Mouse (Mus musculus): Measurements from ENCODE around the gene Xrcc4. TPM values are rescaled to one million over a fixed set of nuclear protein-coding genes. Genes with fewer than 3 reads are reported as not detected.

Xrcc4 gene
- polyA plus RNA-seq, 1 experiment from 2014 or later, result 12.2 TPM

DNA sequence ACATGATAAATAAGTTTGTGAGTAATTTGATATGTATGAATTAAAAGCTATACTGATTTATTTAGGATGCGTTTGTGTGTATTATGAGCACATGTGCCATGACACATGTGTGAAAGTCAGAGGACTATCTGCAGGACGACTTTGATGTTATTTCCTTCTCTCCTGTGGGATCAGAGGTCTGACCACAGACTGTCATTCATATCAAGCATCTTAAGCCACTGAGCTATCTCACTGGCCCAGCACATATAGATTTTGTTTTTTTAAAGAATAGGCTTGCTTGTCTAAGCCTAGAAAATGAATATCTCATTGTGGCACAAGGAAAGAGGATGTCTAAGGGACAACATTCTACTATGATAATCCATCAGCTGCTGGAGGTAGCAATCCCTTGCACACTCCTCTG lies 183.3 kb downstream of the Xrcc4 start:
- Histone ChIP-seq H3K9me3 (replicated peaks; ENCODE audit: control insufficient read depth, low read length) (no peaks in the 10 kb centered on the region), H3K36me3 (ENCODE audit: control insufficient read depth, insufficient read depth, low read length) (no peaks in the 10 kb centered on the region), H3K4me1 (ENCODE audit: control insufficient read depth, insufficient read depth, low read length) (no peaks in the 10 kb centered on the region), H3K27ac (ENCODE audit: low read length) (no peak overlapping the region), H3K4me3 (replicated peaks; ENCODE audit: low read length) (no peak overlapping the region), H3K4me2 (ENCODE audit: low read depth, low read length) (no peak overlapping the region), H3K27me3 (ENCODE audit: control insufficient read depth, insufficient read depth, low read length) (no peaks in the 10 kb centered on the region), H3K9ac (ENCODE audit: low read length) (no peak overlapping the region)
- 53% methylated on average over 2 of the region's 2 CpGs for WGBS
- ATAC-seq (ENCODE audit: insufficient read depth, low FRiP score), result no peak

DNA sequence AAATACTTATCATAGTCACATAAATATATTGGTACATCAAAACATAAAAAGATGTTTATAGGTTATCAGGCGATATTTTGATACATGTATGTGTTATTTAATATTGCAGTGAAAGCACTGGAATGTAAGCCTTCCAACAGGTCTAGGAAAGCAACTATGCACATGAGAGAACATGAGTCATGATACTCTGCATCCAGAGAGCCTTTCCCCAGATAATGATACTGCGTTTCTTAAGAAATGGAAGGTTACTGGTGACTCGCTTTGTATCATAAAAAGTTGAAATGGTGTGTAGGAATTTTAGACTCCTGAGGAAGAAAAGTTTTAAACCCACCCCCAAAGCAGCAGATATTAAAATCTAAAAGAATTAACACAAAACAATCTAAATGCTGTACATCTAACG lies 190.3 kb downstream of the Xrcc4 start:
- 88% methylated on average over 4 of the region's 4 CpGs for WGBS
- no peak overlapping the region for H3K4me2 ChIP-seq (ENCODE audit: low read depth, low read length)
- ATAC-seq (ENCODE audit: insufficient read depth, low FRiP score), result no peak
- H3K27ac ChIP-seq (ENCODE audit: low read length), result no peak overlapping the region
- H3K9me3 ChIP-seq (replicated peaks; ENCODE audit: control insufficient read depth, low read length), result no peaks in the 10 kb centered on the region
- no peak overlapping the region for H3K9ac ChIP-seq (ENCODE audit: low read length)
- no peak overlapping the region for H3K4me3 ChIP-seq (replicated peaks; ENCODE audit: low read length)
- no peaks in the 10 kb centered on the region for H3K27me3 ChIP-seq (ENCODE audit: control insufficient read depth, insufficient read depth, low read length)
- H3K36me3 ChIP-seq (ENCODE audit: control insufficient read depth, insufficient read depth, low read length), result no peaks in the 10 kb centered on the region
- H3K4me1 ChIP-seq (ENCODE audit: control insufficient read depth, insufficient read depth, low read length), result no peaks in the 10 kb centered on the region

DNA sequence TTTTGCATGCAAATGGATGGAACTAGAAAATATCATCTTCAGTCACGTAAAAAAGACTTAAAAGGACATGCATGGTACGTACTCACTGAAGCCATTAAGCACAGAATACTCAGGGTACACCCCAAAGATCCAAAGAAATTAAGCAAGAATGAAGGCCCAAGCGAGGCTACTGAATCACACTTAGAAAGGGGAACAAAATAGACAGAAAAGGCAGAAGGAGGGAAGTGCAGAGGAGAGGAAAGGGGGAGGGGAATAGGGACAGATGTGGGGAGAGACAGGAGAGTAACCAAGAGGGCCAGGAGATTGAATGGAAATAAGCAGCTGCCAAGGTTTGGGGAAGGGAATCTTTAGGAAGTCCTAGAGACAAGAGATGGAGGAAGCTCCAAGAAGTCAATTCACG lies 197.3 kb downstream of the Xrcc4 start:
- no peak overlapping the region for H3K4me2 ChIP-seq (ENCODE audit: low read depth, low read length)
- WGBS, result 92% methylated on average over 4 of the region's 4 CpGs
- H3K4me3 ChIP-seq (replicated peaks; ENCODE audit: low read length), result no peak overlapping the region
- no peak overlapping the region for H3K27ac ChIP-seq (ENCODE audit: low read length)
- no peaks in the 10 kb centered on the region for H3K27me3 ChIP-seq (ENCODE audit: control insufficient read depth, insufficient read depth, low read length)
- H3K9me3 ChIP-seq (replicated peaks; ENCODE audit: control insufficient read depth, low read length), result no peaks in the 10 kb centered on the region
- no peak overlapping the region for H3K9ac ChIP-seq (ENCODE audit: low read length)
- no peaks in the 10 kb centered on the region for H3K36me3 ChIP-seq (ENCODE audit: control insufficient read depth, insufficient read depth, low read length)
- ATAC-seq (ENCODE audit: insufficient read depth, low FRiP score), result no peak
- no peaks in the 10 kb centered on the region for H3K4me1 ChIP-seq (ENCODE audit: control insufficient read depth, insufficient read depth, low read length)

DNA sequence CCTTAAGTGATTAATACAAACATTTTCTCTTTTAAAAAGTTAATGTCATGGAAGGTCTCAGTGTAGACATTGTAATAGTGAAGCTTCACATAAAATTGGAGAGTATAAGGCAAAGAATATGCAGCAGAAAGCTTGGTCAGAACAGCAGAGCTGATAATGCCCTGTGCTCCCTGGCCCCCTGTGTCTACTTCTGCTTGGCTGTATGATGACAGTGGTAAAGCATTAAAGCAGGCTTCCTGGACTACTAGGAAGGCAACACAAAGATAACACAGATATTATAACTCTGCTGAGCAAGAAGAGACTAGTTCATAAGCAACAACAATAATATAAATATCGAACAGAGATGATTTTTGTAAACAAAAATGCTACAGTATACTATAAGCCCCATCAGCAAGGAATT lies 199.2 kb downstream of the Xrcc4 start:
- H3K4me2 ChIP-seq (ENCODE audit: low read depth, low read length), result no peak overlapping the region
- no peak overlapping the region for H3K27ac ChIP-seq (ENCODE audit: low read length)
- no peak overlapping the region for H3K9ac ChIP-seq (ENCODE audit: low read length)
- no peaks in the 10 kb centered on the region for H3K4me1 ChIP-seq (ENCODE audit: control insufficient read depth, insufficient read depth, low read length)
- WGBS, result 83% methylated on average over 1 of the region's 1 CpGs
- no peaks in the 10 kb centered on the region for H3K9me3 ChIP-seq (replicated peaks; ENCODE audit: control insufficient read depth, low read length)
- no peaks in the 10 kb centered on the region for H3K36me3 ChIP-seq (ENCODE audit: control insufficient read depth, insufficient read depth, low read length)
- no peak overlapping the region for H3K4me3 ChIP-seq (replicated peaks; ENCODE audit: low read length)
- H3K27me3 ChIP-seq (ENCODE audit: control insufficient read depth, insufficient read depth, low read length), result no peaks in the 10 kb centered on the region
- no peak for ATAC-seq (ENCODE audit: insufficient read depth, low FRiP score)

DNA sequence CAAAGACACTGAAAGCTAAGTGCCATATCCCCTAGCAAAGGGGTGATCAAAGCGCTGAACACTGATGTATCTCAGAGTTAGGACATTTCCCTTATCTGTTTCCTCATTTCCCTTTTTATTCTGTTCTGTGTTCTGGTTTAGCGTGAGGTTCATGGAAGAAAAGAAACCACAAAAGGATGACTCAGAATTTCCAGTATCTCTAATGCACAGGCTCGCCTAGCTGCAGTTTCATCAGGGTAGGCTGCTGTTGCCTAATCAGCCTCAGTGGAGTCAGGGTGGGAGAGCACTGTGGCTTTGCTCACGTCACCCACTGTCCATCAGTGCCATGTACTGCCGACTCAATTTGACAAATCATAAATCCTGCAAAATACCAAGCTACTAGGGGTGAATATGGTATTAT lies 200.3 kb downstream of the Xrcc4 start:
- no peaks in the 10 kb centered on the region for H3K36me3 ChIP-seq (ENCODE audit: control insufficient read depth, insufficient read depth, low read length)
- 62% methylated on average over 5 of the region's 5 CpGs for WGBS
- no peaks in the 10 kb centered on the region for H3K27me3 ChIP-seq (ENCODE audit: control insufficient read depth, insufficient read depth, low read length)
- no peak; the same call in 1 of the 2 replicates for ATAC-seq (ENCODE audit: insufficient read depth, low FRiP score)
- no peaks in the 10 kb centered on the region for H3K9me3 ChIP-seq (replicated peaks; ENCODE audit: control insufficient read depth, low read length)
- H3K9ac ChIP-seq (ENCODE audit: low read length), result no peak overlapping the region
- H3K4me1 ChIP-seq (ENCODE audit: control insufficient read depth, insufficient read depth, low read length), result no peaks in the 10 kb centered on the region
- H3K27ac ChIP-seq (ENCODE audit: low read length), result no peak overlapping the region
- H3K4me3 ChIP-seq (replicated peaks; ENCODE audit: low read length), result no peak overlapping the region
- no peak overlapping the region for H3K4me2 ChIP-seq (ENCODE audit: low read depth, low read length)

DNA sequence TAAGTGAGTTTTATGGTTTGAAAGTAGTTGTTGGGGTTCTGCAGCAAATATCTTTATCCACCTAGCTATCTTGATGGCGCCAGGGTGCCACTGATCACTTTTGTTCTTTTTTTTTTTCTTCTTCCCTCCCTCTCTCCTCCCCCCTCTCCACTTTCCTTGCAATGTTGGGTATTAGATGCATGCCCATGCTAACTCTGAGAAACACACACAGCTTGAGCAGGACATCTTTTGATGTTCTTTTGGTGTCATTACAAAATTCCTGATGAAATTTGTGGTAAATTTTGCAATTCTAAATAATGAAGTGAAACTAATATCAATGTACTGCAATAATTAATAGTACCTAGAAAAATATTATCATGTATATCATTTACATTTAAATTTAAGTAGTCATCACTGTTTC lies 205.9 kb downstream of the Xrcc4 start:
- WGBS, result 78% methylated on average over 1 of the region's 1 CpGs
- no peak for ATAC-seq (ENCODE audit: insufficient read depth, low FRiP score)
- H3K27ac ChIP-seq (ENCODE audit: low read length), result no peak overlapping the region

DNA sequence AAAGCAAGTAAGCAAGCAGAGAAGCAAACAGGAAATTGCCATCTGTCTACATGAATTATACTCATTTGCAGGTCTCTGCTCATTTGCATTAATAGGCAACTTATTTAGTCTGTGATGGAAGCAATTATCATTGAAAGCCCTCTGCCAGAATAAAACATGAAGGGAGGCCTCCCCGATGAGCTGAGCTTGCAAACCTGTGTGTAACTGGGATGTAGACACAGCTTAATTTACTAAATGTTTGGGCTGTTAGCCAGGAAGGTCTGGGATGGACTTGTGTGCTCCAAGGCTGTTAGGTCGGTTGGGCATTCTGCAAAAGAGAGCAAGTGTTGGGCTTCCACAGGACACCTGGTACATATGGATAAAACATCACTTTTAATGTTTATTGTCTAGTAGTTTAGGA lies 208.1 kb downstream of the Xrcc4 start:
- Histone ChIP-seq H3K4me3 (replicated peaks; ENCODE audit: low read length) (no peak overlapping the region), H3K4me2 (ENCODE audit: low read depth, low read length) (no peak overlapping the region), H3K9me3 (replicated peaks; ENCODE audit: control insufficient read depth, low read length) (no peaks in the 10 kb centered on the region), H3K36me3 (ENCODE audit: control insufficient read depth, insufficient read depth, low read length) (no peaks in the 10 kb centered on the region), H3K9ac (ENCODE audit: low read length) (no peak overlapping the region), H3K27ac (ENCODE audit: low read length) (no peak overlapping the region), H3K27me3 (ENCODE audit: control insufficient read depth, insufficient read depth, low read length) (no peaks in the 10 kb centered on the region), H3K4me1 (ENCODE audit: control insufficient read depth, insufficient read depth, low read length) (no peaks in the 10 kb centered on the region)
- no peak for ATAC-seq (ENCODE audit: insufficient read depth, low FRiP score)
- WGBS, result 52% methylated on average over 2 of the region's 2 CpGs

More for the DNA sequence above, 205.9 kb downstream of the Xrcc4 start:
- no peaks in the 10 kb centered on the region for H3K27me3 ChIP-seq (ENCODE audit: control insufficient read depth, insufficient read depth, low read length)
- H3K4me1 ChIP-seq (ENCODE audit: control insufficient read depth, insufficient read depth, low read length), result no peaks in the 10 kb centered on the region
- no peaks in the 10 kb centered on the region for H3K36me3 ChIP-seq (ENCODE audit: control insufficient read depth, insufficient read depth, low read length)
- no peaks in the 10 kb centered on the region for H3K9me3 ChIP-seq (replicated peaks; ENCODE audit: control insufficient read depth, low read length)
- H3K9ac ChIP-seq (ENCODE audit: low read length), result no peak overlapping the region
- no peak overlapping the region for H3K4me2 ChIP-seq (ENCODE audit: low read depth, low read length)
- no peak overlapping the region for H3K4me3 ChIP-seq (replicated peaks; ENCODE audit: low read length)

DNA sequence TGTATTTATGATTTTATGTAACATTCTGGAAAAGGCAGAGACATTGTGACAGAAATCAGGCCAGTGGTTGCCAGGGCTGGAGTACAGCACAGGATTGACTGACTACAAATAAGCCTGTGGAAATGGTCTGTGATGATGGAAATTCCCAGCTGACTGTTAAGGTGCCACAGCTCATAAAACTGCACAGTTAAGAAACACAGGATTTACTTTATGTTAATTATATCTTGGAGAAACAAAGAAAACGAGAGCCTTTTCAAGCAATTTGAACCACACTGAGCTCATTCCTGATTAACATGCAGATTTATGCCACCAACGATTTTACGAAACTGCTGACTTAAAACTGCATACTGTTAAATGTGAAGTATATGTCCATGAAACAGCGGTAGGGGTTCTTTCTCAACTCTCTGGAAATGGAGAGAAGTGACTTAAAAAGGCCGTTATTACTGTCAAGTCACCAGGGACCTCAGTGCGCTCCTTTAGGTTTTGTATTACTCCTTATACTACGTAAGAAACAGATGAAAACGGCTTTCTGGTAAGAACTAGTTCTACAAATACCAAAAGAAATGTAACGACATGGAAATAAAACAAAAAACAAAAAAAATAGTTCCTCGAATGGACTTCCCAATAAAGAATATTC lies 210.5 kb downstream of the Xrcc4 start:
- H3K27ac ChIP-seq (ENCODE audit: low read length), result no peak overlapping the region
- no peaks in the 10 kb centered on the region for H3K4me1 ChIP-seq (ENCODE audit: control insufficient read depth, insufficient read depth, low read length)
- H3K9me3 ChIP-seq (replicated peaks; ENCODE audit: control insufficient read depth, low read length), result no peaks in the 10 kb centered on the region
- ATAC-seq (ENCODE audit: insufficient read depth, low FRiP score), result no peak
- 91% methylated on average over 10 of the region's 10 CpGs for WGBS
- no peaks in the 10 kb centered on the region for H3K36me3 ChIP-seq (ENCODE audit: control insufficient read depth, insufficient read depth, low read length)
- H3K9ac ChIP-seq (ENCODE audit: low read length), result no peak overlapping the region
- H3K4me2 ChIP-seq (ENCODE audit: low read depth, low read length), result no peak overlapping the region
- no peaks in the 10 kb centered on the region for H3K27me3 ChIP-seq (ENCODE audit: control insufficient read depth, insufficient read depth, low read length)
- no peak overlapping the region for H3K4me3 ChIP-seq (replicated peaks; ENCODE audit: low read length)

DNA sequence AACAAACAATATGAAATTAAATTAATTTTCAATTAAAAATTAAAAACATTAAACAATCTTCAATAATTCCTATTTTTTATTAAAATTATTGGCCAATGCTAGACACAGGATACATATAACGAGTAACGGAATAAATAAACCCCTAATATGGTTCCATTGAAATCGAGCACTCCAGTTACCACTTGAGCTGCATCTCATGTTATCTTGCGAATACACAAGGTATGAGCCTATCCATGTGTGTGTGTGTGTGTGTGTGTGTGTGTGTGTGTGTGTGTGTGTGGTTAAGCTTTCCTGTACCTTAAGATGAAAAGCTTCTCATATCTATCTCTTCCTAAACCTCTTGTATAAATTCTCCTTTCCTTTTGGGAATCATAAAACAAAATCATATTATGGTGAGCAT lies 213.9 kb downstream of the Xrcc4 start:
- H3K27ac ChIP-seq (ENCODE audit: low read length), result no peak overlapping the region

DNA sequence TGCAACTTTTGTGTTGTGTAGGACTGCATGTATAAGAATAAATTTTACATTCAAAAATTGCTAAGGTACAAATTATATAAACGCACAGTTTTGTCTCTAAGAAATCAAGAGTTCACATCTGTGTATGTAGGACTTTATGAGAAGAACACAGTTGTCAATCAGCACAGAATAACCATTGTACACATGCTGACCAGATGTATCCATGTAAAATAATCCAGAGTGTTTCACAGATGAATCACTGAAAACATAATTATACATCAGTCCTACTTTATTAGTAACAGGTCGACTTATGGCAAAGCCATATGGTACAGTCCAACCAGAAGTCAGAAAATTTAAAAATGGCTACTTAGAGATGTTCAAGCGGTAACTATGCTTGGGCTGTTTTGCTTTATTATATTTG lies 216.7 kb downstream of the Xrcc4 start:
- Histone ChIP-seq H3K4me2 (ENCODE audit: low read depth, low read length) (no peak overlapping the region), H3K27ac (ENCODE audit: low read length) (no peak overlapping the region), H3K9ac (ENCODE audit: low read length) (no peak overlapping the region), H3K27me3 (ENCODE audit: control insufficient read depth, insufficient read depth, low read length) (no peaks in the 10 kb centered on the region), H3K36me3 (ENCODE audit: control insufficient read depth, insufficient read depth, low read length) (no peaks in the 10 kb centered on the region), H3K9me3 (replicated peaks; ENCODE audit: control insufficient read depth, low read length) (no peaks in the 10 kb centered on the region), H3K4me1 (ENCODE audit: control insufficient read depth, insufficient read depth, low read length) (no peaks in the 10 kb centered on the region), H3K4me3 (replicated peaks; ENCODE audit: low read length) (no peak overlapping the region)
- 79% methylated on average over 3 of the region's 3 CpGs for WGBS
- ATAC-seq (ENCODE audit: insufficient read depth, low FRiP score), result no peak

More for the DNA sequence above, 213.9 kb downstream of the Xrcc4 start:
- ATAC-seq (ENCODE audit: insufficient read depth, low FRiP score), result no peak
- H3K27me3 ChIP-seq (ENCODE audit: control insufficient read depth, insufficient read depth, low read length), result no peaks in the 10 kb centered on the region
- no peak overlapping the region for H3K9ac ChIP-seq (ENCODE audit: low read length)
- H3K9me3 ChIP-seq (replicated peaks; ENCODE audit: control insufficient read depth, low read length), result no peaks in the 10 kb centered on the region
- H3K4me3 ChIP-seq (replicated peaks; ENCODE audit: low read length), result no peak overlapping the region
- H3K4me1 ChIP-seq (ENCODE audit: control insufficient read depth, insufficient read depth, low read length), result no peaks in the 10 kb centered on the region
- H3K36me3 ChIP-seq (ENCODE audit: control insufficient read depth, insufficient read depth, low read length), result no peaks in the 10 kb centered on the region
- H3K4me2 ChIP-seq (ENCODE audit: low read depth, low read length), result no peak overlapping the region
- WGBS, result 90% methylated on average over 4 of the region's 4 CpGs
